Mouse (Mus musculus): ENCODE measurements at regions not wholly inside any gene's neighbourhood (a gene's known extent, or its start where the extent isn't known, plus 50 kb on each side); places are given as distances from the start of the nearest gene placed in this dataset.

GRCm38 (mm10) chr11:110890411-110890810, 77.4 kb upstream of the Kcnj16 start:
- DNase-seq (ENCODE audit: low spot score), result no peak

- no peak for DNase-seq (ENCODE audit: low spot score)
These were observed 64.9 kb upstream of the Kcnj16 start for GRCm38 (mm10) chr11:110902918-110903317.
